Comparison of ENCODE assay signal across 8 mouse cellular contexts in genomic region chr1:155973068-155973718, GRCm38 (mm10). TPM values are rescaled to one million over a fixed set of nuclear protein-coding genes. Genes with fewer than 3 reads are reported as not detected.
DNase-seq lines count a peak whose midpoint lies in the region; ATAC-seq lines count a peak whose summit lies in the region.

Gene Cep350, minus strand, starts transcription at chr1:155973255.

- peak; percentile 99 for ATAC-seq in hindbrain, embryonic 15.5 days (ENCODE audit: low FRiP score, low read depth)

- peak within 1 kb of the TSS; percentile 97 for H3K27ac ChIP-seq in hindbrain, embryonic 15.5 days (replicated peaks)

- DNase-seq in T-cell, adult 2 months (ENCODE audit: low spot score), result peak; percentile 96
- peak; percentile 96 for DNase-seq in cerebellum, postnatal 36 days
- peak; percentile 96 to 97 for DNase-seq in frontal cortex, postnatal 36 days (ENCODE audit: low spot score in 2 of 2)
- DNase-seq in left cerebral cortex, adult 11 months (ENCODE audit: low spot score), result peak; percentile 95
- DNase-seq in lung, postnatal 4 days, result peak; percentile 98 to 99
- peak; percentile 96 for DNase-seq in retina, postnatal 7 days (ENCODE audit: low read depth, low spot score)
- DNase-seq in urinary bladder, adult 2 months (ENCODE audit: low spot score), result peak; percentile 90

- WGBS in hindbrain, embryonic 15.5 days, result under 1% methylated on average over 46 of the region's 57 CpGs

- peak within 1 kb of the TSS; percentile 59 for H3K4me2 ChIP-seq in hindbrain, embryonic 15.5 days

- H3K36me3 ChIP-seq in hindbrain, embryonic 15.5 days, result no peaks in the 10 kb centered on the region

- H3K9me3 ChIP-seq in hindbrain, embryonic 15.5 days, result no peaks in the 10 kb centered on the region

- peak within 1 kb of the TSS; percentile 100 for H3K4me3 ChIP-seq in hindbrain, embryonic 15.5 days

- peak within 1 kb of the TSS; percentile 99 for H3K9ac ChIP-seq in hindbrain, embryonic 15.5 days

- no peaks in the 10 kb centered on the region for H3K27me3 ChIP-seq in hindbrain, embryonic 15.5 days

- H3K4me1 ChIP-seq in hindbrain, embryonic 15.5 days (replicated peaks), result peaks cover 25% of the 10 kb centered on the region

RNA-seq across cellular contexts. Expression of gene Cep350, which starts in this region (rescaled TPM):
- 9.4 and 11.2 TPM in 2 replicates for polyA plus RNA-seq in hindbrain, embryonic 15.5 days (2015; fragmentation: Nextera tagmentation; extraction: Ambion mirVana)
- polyA plus RNA-seq in urinary bladder, adult 2 months (2012; rRNA removed), result 9.3 and 11.1 TPM in 2 replicates

Comparison
In these comparisons a context has a peak if more than half of its experiments do, and no peak if none do; other contexts are left out.
1. Peak in every context shown above with its lines: DNase-seq, ATAC-seq, H3K4me3 ChIP-seq and H3K27ac ChIP-seq.